Mouse (Mus musculus) E14TG2a.4 (cell line): ENCODE measurements around the gene Kif14.

Experiments used
- H3K27me3 ChIP-seq: 2 replicates; pipeline ENCODE4 v1.6.1; 2014; ENCODE audit warnings: low read length, control low read depth; ENCODE audit not compliant: insufficient read depth
- H3K36me3 ChIP-seq: 2 replicates; pipeline ENCODE4 v1.6.1; 2014; ENCODE audit warnings: low read length, control low read depth; ENCODE audit not compliant: insufficient read depth
- H3K4me1 ChIP-seq: replicated peaks from 2 replicates; pipeline ENCODE4 v1.6.1; 2014; ENCODE audit warnings: low read depth, low read length, control low read depth
- H3K4me3 ChIP-seq: replicated peaks from 2 replicates; pipeline ENCODE4 v1.5.1; 2014; ENCODE audit warnings: mild to moderate bottlenecking, low read length
- H3K9me3 ChIP-seq: 2 replicates; pipeline ENCODE4 v1.6.1; 2014; ENCODE audit warnings: low read length, control low read depth
- CTCF ChIP-seq: conservative IDR thresholded peaks from 2 replicates; pipeline ENCODE4 v1.5.1; 2014; ENCODE audit warnings: low read length
- NANOG ChIP-seq: IDR thresholded peaks from 2 replicates; pipeline ENCODE4 v1.6.1; 2014; ENCODE audit warnings: borderline replicate concordance, low read length, mixed read lengths
- POU5F1 ChIP-seq: IDR thresholded peaks from 2 replicates; pipeline ENCODE4 v1.6.1; 2014; ENCODE audit warnings: low read length, borderline replicate concordance

Gene Kif14

DNA sequence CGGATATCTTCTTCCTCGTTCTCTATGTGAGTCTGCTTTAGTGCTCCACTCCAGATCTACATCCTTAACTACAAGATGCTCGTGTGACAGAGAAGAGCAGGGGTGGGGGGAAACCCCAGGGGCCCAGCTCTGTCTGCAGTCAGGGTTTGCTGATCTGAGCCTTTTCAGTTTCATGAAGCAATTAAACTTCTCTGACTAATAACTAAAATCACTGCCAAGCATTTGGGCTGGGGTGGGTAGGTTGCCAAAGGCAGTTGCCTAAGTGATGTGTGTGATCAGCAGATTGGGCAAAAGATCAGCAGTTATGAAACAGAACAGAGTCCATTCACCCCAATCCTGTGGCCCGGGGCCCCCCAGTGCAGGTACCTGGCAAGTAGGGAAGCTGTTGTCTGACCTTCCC lies 72.1 kb downstream of the Kif14 start:
- no peaks in the 10 kb centered on the region for H3K27me3 ChIP-seq
- no peak overlapping the region for H3K4me3 ChIP-seq
- H3K9me3 ChIP-seq = peaks cover 5% of the 10 kb centered on the region
- TF ChIP-seq POU5F1 (no peak), NANOG (no peak), CTCF (no peak)
- H3K4me1 ChIP-seq = peaks cover 39% of the 10 kb centered on the region
- no peaks in the 10 kb centered on the region for H3K36me3 ChIP-seq

- Histone ChIP-seq H3K27me3 (0 out of 2 replicates have a peak, but pooled peaks cover 3% of the 10 kb centered on the region), H3K9me3 (peaks cover 5% of the 10 kb centered on the region), H3K36me3 (no peaks in the 10 kb centered on the region), H3K4me1 (peaks cover 25% of the 10 kb centered on the region), H3K4me3 (no peak overlapping the region)
- TF ChIP-seq POU5F1 = no peak
- no peak for TF ChIP-seq NANOG
- TF ChIP-seq CTCF = no peak
Measured at GRCm38 (mm10) chr1:136540407-136540895, 74.3 kb downstream of the Kif14 start.

- H3K36me3 ChIP-seq = no peaks in the 10 kb centered on the region
- H3K4me3 ChIP-seq = no peak overlapping the region
- 0 out of 2 replicates have a peak, but pooled peaks cover 7% of the 10 kb centered on the region for H3K27me3 ChIP-seq
- TF ChIP-seq CTCF (no peak), NANOG (no peak), POU5F1 (no peak)
- peaks cover 25% of the 10 kb centered on the region for H3K4me1 ChIP-seq
- peaks cover 5% of the 10 kb centered on the region for H3K9me3 ChIP-seq
Measured at GRCm38 (mm10) chr1:136541618-136542376, 75.7 kb downstream of the Kif14 start.

DNA sequence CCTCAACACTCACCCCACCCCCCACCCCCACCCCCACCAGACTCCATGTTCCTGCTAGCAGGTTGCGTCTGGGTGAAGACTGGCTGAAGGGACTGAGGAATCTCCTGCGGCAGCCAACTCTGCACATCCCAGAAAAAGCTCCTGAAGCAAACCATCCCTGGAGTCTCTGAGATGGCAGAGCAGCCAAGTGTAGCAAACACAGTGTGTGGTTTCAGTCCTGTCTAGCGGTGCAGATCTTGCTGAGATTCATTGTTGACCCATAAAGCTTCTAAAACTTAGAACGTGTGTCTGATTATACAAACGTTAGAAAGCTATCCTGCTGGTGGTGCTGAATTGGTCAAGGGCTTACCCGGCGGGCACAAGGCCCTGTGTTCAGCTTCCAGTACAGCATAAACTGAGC lies 77.8 kb downstream of the Kif14 start:
- Histone ChIP-seq H3K27me3 (0 out of 2 replicates have a peak, but pooled peaks cover 7% of the 10 kb centered on the region), H3K4me1 (peaks cover 30% of the 10 kb centered on the region), H3K36me3 (no peaks in the 10 kb centered on the region), H3K9me3 (peaks cover under 1% of the 10 kb centered on the region), H3K4me3 (no peak overlapping the region)
- TF ChIP-seq POU5F1 (no peak), NANOG (no peak)

GRCm38 (mm10) chr1:136547068-136547467 lies 80.9 kb downstream of the Kif14 start:
- Histone ChIP-seq H3K27me3 (0 out of 2 replicates have a peak, but pooled peaks cover 7% of the 10 kb centered on the region), H3K4me1 (peaks cover 12% of the 10 kb centered on the region), H3K36me3 (no peaks in the 10 kb centered on the region), H3K4me3 (no peak overlapping the region), H3K9me3 (peaks cover 19% of the 10 kb centered on the region)
- TF ChIP-seq POU5F1 (no peak), NANOG (no peak), CTCF (no peak)

- Histone ChIP-seq H3K36me3 (no peaks in the 10 kb centered on the region), H3K4me1 (peaks cover 20% of the 10 kb centered on the region), H3K9me3 (peaks cover 19% of the 10 kb centered on the region), H3K27me3 (0 out of 2 replicates have a peak, but pooled peaks cover 6% of the 10 kb centered on the region), H3K4me3 (no peak overlapping the region)
- TF ChIP-seq POU5F1 = no peak
- no peak for TF ChIP-seq NANOG
- no peak for TF ChIP-seq CTCF
Measured at GRCm38 (mm10) chr1:136550285-136550684, 84.1 kb downstream of the Kif14 start.

DNA sequence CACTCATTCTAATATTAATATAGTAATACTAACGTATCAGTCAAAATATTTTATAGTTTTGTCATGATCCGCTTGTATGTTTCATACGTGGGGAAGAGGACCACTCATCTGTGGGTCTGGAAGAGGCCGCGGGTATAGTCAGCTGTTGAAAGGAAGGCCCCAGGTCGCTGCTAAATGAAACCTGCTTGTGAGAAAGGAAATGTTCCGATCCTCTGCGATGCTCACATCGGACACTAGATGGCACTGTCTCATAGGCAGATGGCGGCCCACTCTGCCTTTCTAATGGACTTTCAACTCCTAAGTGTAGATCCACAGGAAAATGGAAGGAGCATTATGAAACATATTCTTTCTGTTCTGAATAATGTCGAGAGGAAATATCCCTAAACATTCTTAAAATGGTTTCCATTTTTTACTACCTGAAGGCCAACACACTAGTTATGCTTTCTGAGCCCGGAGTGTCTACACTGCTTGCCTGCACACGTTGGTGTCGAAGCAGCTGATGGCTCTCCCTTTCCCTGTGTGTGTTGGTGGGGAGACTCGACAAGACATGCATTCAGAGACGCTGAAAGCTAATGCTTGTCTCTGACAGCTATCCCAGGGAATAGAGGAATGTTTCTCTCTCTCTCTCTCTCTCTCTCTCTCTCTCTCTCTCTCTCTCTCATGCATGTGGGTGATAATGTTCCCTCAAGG lies 84.9 kb downstream of the Kif14 start:
- peaks cover 19% of the 10 kb centered on the region for H3K9me3 ChIP-seq
- H3K4me3 ChIP-seq = no peak overlapping the region
- H3K27me3 ChIP-seq = no peaks in the 10 kb centered on the region
- H3K36me3 ChIP-seq = no peaks in the 10 kb centered on the region
- TF ChIP-seq CTCF = peak; percentile 96
- TF ChIP-seq POU5F1 = no peak
- peaks cover 27% of the 10 kb centered on the region for H3K4me1 ChIP-seq

- no peaks in the 10 kb centered on the region for H3K36me3 ChIP-seq
- H3K4me3 ChIP-seq = no peak overlapping the region
- peaks cover 42% of the 10 kb centered on the region for H3K4me1 ChIP-seq
- H3K9me3 ChIP-seq = peaks cover 11% of the 10 kb centered on the region
- no peak for TF ChIP-seq NANOG
- TF ChIP-seq POU5F1 = no peak
- H3K27me3 ChIP-seq = no peaks in the 10 kb centered on the region
Measured at GRCm38 (mm10) chr1:136554686-136555085, 88.5 kb downstream of the Kif14 start.
